Mouse (Mus musculus) G1E (cell line): ENCODE results near the gene Wars2. TPM values are rescaled to one million over a fixed set of nuclear protein-coding genes. Genes with fewer than 3 reads are reported as not detected.

Source experiments
- ATAC-seq: 2 replicates; pipeline ENCODE4 v1.8.0; 2016; ENCODE audit warnings: mild to moderate bottlenecking; ENCODE audit not compliant: insufficient number of reproducible peaks, poor library complexity, low FRiP score, severe bottlenecking; ENCODE audit errors: extremely low read depth
- DNase-seq: peaks from one replicate; pipeline ENCODE4 v3.0.0; 2012; ENCODE audit warnings: low spot score
- H3K27me3 ChIP-seq: 2 replicates; pipeline ENCODE4 v1.6.1; 2012; ENCODE audit warnings: mild to moderate bottlenecking, low read length, inconsistent platforms; ENCODE audit not compliant: insufficient read depth
- H3K36me3 ChIP-seq: replicated peaks from 2 replicates; pipeline ENCODE3; 2012; ENCODE audit warnings: mild to moderate bottlenecking, inconsistent platforms
- H3K4me1 ChIP-seq: 2 replicates; pipeline ENCODE4 v1.6.1; 2012; ENCODE audit warnings: low read depth, low read length, inconsistent platforms, mixed read lengths; ENCODE audit not compliant: insufficient read depth
- H3K4me3 ChIP-seq: 2 replicates; pipeline ENCODE4 v1.5.1; 2012; ENCODE audit warnings: low read depth, mild to moderate bottlenecking, inconsistent platforms, low read length, moderate library complexity, mixed read lengths
- H3K9me3 ChIP-seq: replicated peaks from 2 replicates; pipeline ENCODE4 v1.6.1; 2012; ENCODE audit warnings: inconsistent platforms
- CTCF ChIP-seq: IDR thresholded peaks from 2 replicates; pipeline ENCODE4 v1.5.1; 2012; ENCODE audit warnings: low read depth, low read length, inconsistent platforms, mixed read lengths
- GATA1 ChIP-seq: IDR thresholded peaks from 2 replicates; pipeline ENCODE4 v1.6.1; 2012; ENCODE audit warnings: borderline replicate concordance, low read length, inconsistent platforms, mixed read lengths
- GATA2 ChIP-seq: IDR thresholded peaks from 2 replicates; pipeline ENCODE4 v1.6.1; 2012; ENCODE audit warnings: low read depth, low read length, inconsistent platforms, borderline replicate concordance
- POLR2AphosphoS5 ChIP-seq: IDR thresholded peaks from 2 replicates; pipeline ENCODE4 v1.6.1; 2012; ENCODE audit warnings: low read depth, low read length, inconsistent platforms; ENCODE audit not compliant: insufficient replicate concordance
- TAL1 ChIP-seq: conservative IDR thresholded peaks from 2 replicates; pipeline ENCODE4 v1.6.1; 2012; ENCODE audit warnings: low read depth, low read length, inconsistent platforms, mixed read lengths
- polyA plus RNA-seq: library from polyadenylated mRNA; stranded (reverse); fragments of >175 nt; gene quantifications from 2 replicates; pipeline ENCODE4 v1.2.3, GENCODE M21; 2012
- total RNA-seq, 2 experiments: library from RNA; stranded (forward) in 1 of 2; stranded (reverse) in 1 of 2; fragments of 200-1000 nt in 1 of 2; fragments of >200 nt in 1 of 2; fragmentation: Nextera tagmentation in 1 of 2; gene quantifications; 2 replicates each; pipeline ENCODE4 v1.2.3; 2014 to 2017

Gene Wars2
- total and polyA plus RNA-seq, 3 experiments: 0.62 to 12.0 (median 7.4) TPM

DNA sequence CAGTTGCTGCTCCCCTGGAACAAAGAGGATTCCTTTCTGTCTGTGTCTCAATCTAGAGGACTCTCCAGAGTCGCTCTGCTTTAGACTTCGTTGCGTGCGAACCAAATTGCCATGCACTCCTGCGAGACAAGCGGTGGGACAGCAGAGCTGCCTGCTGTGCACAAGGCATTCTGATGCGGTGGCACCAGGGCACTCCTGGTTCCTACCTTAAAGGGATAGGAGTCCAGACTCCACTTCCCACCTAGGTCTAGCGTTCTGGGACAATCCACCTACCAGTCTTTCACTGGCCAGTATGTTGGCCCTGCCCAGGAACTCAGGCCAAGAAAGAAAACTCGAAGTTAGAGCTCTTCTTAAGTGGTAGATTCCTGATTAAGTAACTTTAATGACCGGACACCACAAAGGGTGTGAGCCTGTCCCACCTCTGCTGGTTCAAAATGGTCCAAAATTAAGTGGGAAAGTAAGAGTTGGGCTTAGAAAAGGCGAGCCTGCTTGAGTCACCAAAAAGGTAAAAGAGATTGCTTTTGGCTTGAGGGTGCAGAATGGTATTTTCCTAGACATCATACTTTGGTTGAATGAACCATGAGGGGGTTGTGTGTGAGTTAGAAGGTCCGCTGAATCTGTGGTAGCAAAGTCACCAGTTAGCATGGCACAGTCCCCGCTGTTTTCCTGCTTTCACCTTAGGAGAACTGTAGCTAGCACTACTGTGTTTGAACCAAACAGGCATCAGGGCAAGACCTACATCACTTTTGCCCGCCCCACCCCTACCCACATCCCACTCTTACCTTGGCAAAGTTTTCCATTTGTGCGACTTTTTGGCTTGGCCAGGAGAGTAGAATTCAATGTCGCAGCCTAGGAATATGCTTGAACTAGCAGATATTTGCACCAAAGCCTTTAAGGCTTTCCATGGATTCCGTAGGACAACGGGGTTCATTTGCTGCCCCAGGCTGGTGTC is 95.2 kb downstream of the Wars2 start:
- ATAC-seq: no peak
- peaks cover 5% of the 10 kb centered on the region; the same call in 1 of the 2 replicates for H3K27me3 ChIP-seq
- TF ChIP-seq CTCF (no peak), TAL1 (no peak), POLR2AphosphoS5 (no peak), GATA2 (no peak), GATA1 (no peak)

DNA sequence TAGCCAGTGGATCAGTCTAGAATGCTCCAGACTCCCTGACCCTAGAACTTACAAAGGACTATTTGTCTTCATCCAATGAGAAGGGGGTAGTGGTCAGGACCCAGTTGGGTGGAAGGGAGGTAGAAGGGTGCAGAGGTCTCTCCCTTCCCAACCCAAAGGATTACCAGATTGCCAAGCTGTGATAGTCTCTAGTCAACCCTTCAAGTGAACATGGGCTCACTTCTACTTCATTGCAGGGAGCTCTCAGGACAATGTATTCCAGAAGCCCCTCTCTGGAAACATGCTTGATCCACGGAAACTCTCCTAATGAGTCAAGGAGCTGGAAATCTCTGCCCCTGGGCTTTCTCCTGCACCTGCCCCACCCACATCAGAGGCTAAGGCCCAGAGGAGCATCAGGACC is 97.8 kb downstream of the Wars2 start:
- no peaks in the 10 kb centered on the region for H3K4me1 ChIP-seq
- H3K27me3 ChIP-seq: peaks cover 7% of the 10 kb centered on the region; the same call in 1 of the 2 replicates
- DNase-seq (no peak), ATAC-seq (no peak)
- H3K9me3 ChIP-seq: peaks cover 11% of the 10 kb centered on the region
- no peak for TF ChIP-seq TAL1
- no peak for TF ChIP-seq GATA2
- TF ChIP-seq GATA1: no peak
- TF ChIP-seq CTCF: no peak
- TF ChIP-seq POLR2AphosphoS5: no peak
- no peak overlapping the region for H3K4me3 ChIP-seq
- no peaks in the 10 kb centered on the region for H3K36me3 ChIP-seq

More for the DNA sequence above, 95.2 kb downstream of the Wars2 start:
- Histone ChIP-seq H3K4me3 (no peak overlapping the region), H3K36me3 (no peaks in the 10 kb centered on the region), H3K4me1 (no peaks in the 10 kb centered on the region), H3K9me3 (peaks cover 11% of the 10 kb centered on the region)
- no peak for DNase-seq

DNA sequence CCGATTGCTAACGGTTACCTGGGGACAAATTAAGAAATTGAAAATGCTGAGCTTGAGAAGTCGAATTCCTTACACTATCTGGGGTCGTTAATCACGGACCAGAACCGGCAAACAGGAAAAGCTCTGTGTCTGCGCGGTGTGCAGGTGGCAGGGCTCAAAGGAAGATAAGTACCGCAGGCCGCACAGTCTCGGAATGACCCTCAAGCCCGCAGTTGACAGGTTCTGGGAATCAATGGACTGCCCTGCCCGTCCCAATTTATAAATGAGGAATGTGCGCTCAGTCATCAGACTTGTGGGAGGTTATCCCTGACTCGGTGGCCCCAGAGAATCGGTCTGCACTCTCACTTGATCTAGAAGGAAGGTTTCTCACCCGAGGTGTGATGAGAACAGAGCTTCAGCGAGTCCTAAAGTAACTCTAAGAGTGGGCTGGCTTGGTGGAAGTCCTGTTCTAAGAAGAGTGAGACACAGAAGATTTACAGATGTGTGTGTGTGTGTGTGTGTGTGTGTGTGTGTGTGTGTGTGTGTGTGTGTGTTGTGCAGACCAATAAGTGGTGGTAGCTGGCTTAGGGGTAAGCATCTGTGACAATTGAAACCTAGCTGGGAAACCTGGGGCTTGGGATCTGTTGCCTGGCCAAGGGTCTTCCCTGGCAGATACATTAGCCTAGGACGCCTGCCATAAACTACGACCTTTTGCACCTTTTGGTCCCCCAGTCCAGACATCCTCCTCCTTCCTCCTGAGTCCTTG is 98.6 kb downstream of the Wars2 start:
- Histone ChIP-seq H3K36me3 (no peaks in the 10 kb centered on the region), H3K4me3 (no peak overlapping the region), H3K4me1 (no peaks in the 10 kb centered on the region), H3K9me3 (peaks cover 8% of the 10 kb centered on the region), H3K27me3 (peaks cover 7% of the 10 kb centered on the region; the same call in 1 of the 2 replicates)
- DNase-seq (no peak), ATAC-seq (no peak)
- TF ChIP-seq GATA1 (no peak), CTCF (no peak), TAL1 (no peak), POLR2AphosphoS5 (no peak), GATA2 (no peak)

DNA sequence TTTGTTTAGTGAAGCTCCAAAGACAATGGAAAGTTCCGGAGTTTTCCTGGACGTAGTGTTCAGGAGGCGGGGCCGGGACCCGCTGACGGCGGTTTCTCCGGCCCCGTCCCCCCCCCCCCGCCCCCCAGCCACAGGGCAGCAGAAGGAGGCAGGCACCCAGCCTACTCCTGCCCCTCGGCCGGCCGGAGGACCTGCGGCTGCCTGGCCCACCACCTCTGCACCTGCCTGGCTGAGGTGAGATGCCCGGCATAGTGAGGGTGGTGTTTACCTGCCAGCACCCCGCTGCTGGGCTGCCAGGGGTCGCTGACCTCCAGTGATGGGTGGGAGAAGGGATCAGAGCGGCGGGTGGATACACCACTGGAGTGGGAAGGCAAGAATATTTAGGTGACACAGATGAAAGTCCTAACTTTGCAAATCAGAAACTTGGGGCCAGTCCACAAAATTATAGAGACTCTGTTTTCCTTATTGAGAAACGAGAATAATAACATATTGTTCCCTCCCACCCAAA is 99.4 kb downstream of the Wars2 start, which contains the start of gene Tbx15:
Gene Tbx15, plus strand, starts transcription at position 169 of the 508 bp plus-strand sequence.
- ATAC-seq (no peak), DNase-seq (no peak)
- peaks cover 5% of the 10 kb centered on the region; the same call in 1 of the 2 replicates for H3K27me3 ChIP-seq
- H3K4me3 ChIP-seq: no peak within 1 kb of the TSS
- no peaks in the 10 kb centered on the region for H3K36me3 ChIP-seq
- TF ChIP-seq GATA2 (no peak), CTCF (no peak), POLR2AphosphoS5 (no peak), TAL1 (no peak), GATA1 (no peak)
- no peaks in the 10 kb centered on the region for H3K4me1 ChIP-seq
- peaks cover 6% of the 10 kb centered on the region for H3K9me3 ChIP-seq

DNA sequence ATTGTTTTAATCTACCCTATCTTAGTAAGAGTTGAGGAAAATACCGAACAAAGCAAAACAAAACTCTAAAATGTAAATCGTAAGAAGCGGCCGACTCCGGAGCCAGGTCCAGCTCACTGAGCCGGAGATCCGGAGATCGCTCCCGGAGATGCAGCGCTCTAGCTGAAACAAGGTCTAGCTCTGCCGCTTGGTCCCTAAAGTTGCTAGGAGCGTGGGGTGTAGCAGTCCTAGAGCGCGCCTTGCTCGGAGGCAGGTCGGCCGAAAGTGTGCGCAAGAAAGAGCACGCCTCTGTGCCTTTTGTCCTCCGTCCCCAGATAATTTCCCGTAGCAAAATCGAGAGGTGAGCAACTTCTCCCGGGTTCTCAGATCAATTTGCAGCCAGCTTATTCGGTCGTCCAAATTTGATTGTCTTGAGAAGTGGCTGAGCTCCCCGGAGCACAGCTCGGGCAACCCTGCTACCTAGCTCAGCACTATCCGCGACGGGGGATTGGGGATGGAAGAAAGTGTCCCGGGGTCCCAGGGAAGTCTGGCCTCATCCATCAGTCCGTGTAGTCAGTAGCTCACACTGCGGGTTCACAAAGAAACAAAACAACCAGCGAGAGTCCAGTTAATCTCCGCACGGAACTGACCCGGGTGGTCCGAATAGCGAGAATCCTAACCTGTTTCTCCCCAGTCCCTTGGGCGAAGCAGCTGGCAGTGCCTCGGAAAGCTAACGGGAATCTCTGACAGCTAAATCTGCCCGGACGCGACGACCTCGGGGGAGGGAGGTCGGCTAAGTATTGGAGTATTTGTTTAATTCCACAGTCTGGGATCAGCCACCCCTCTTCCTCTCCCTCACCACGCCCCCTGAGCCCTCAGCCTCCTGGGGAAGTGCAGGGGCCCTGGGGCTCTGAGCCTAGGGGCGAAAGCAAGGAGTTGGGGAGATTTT is 100.2 kb downstream of the Wars2 start:
- Histone ChIP-seq H3K36me3 (no peaks in the 10 kb centered on the region), H3K4me1 (no peaks in the 10 kb centered on the region), H3K4me3 (no peak overlapping the region), H3K9me3 (peaks cover 4% of the 10 kb centered on the region), H3K27me3 (peaks cover 5% of the 10 kb centered on the region; the same call in 1 of the 2 replicates)
- TF ChIP-seq TAL1 (no peak), CTCF (no peak)
- ATAC-seq (no peak), DNase-seq (no peak)
